Mouse (Mus musculus) limb, embryonic 11.5 days (tissue): ENCODE results near the gene Iqgap2. TPM values are rescaled to one million over a fixed set of nuclear protein-coding genes. Genes with fewer than 3 reads are reported as not detected.
A peak's percentile ranks its signal among the peaks of the same experiment; 100 is the strongest.

ENCODE experiments used
- ATAC-seq: fragments of 200-750 bp; cut with Nextera tagmentation; 2 replicates; pipeline ENCODE4 v1.8.0; 2017; ENCODE audit warnings: low read depth; ENCODE audit not compliant: insufficient number of reproducible peaks, low FRiP score, low TSS enrichment
- DNase-seq: peaks from one replicate; pipeline ENCODE4 v3.0.0-alpha.2; 2015; ENCODE audit warnings: low spot score
- H3K27ac ChIP-seq: fragments of 300-500 bp; sonication (generic); replicated peaks from 2 replicates; pipeline ENCODE4 v1.5.1; 2014; ENCODE audit warnings: low read depth, mild to moderate bottlenecking, low read length
- H3K27me3 ChIP-seq: fragments of 300-500 bp; sonication (generic); 2 replicates; pipeline ENCODE4 v1.6.1; 2014; ENCODE audit warnings: mild to moderate bottlenecking, low read length, mixed read lengths; ENCODE audit not compliant: control insufficient read depth, insufficient read depth
- H3K36me3 ChIP-seq: fragments of 300-500 bp; sonication (generic); 2 replicates; pipeline ENCODE4 v1.6.1; 2014; ENCODE audit warnings: mild to moderate bottlenecking, low read length, moderate library complexity, mixed read lengths; ENCODE audit not compliant: control insufficient read depth, insufficient read depth
- H3K4me1 ChIP-seq: fragments of 300-500 bp; sonication (generic); 2 replicates; pipeline ENCODE4 v1.6.1; 2014; ENCODE audit warnings: low read length, mixed read lengths; ENCODE audit not compliant: control insufficient read depth, insufficient read depth
- H3K4me2 ChIP-seq: fragments of 300-500 bp; sonication (generic); 2 replicates; pipeline ENCODE4 v1.6.1; 2014; ENCODE audit warnings: low read depth, mild to moderate bottlenecking, moderate library complexity; ENCODE audit not compliant: severe bottlenecking
- H3K4me3 ChIP-seq: fragments of 300-500 bp; sonication (generic); 2 replicates; pipeline ENCODE4 v1.5.1; 2014; ENCODE audit warnings: low read depth, low read length
- H3K9ac ChIP-seq: fragments of 300-500 bp; sonication (generic); 2 replicates; pipeline ENCODE4 v1.6.1; 2014; ENCODE audit warnings: mild to moderate bottlenecking, low read length
- H3K9me3 ChIP-seq: fragments of 300-500 bp; sonication (generic); 2 replicates; pipeline ENCODE4 v1.6.1; 2016; ENCODE audit warnings: low read length; ENCODE audit not compliant: control insufficient read depth
- WGBS: fragments of 180-500 bp; shearing (Covaris S2); extraction: QIAGEN DNeasy Blood & Tissue Kit; methylation state at CpG from one replicate; pipeline ENCODE4 v1.1.7; 2014; 5-methylcytosine and 5-hydroxymethylcytosine counted together
- polyA plus RNA-seq: library from polyadenylated mRNA; unstranded; fragments of >200 nt; fragmentation: Nextera tagmentation; extraction: Ambion mirVana; gene quantifications from 2 replicates; pipeline ENCODE4 v1.2.1, GENCODE M21; 2014

Gene Iqgap2
- polyA plus RNA-seq, 1 experiment from 2014 or later, result 15.3 TPM

- no peaks in the 10 kb centered on the region for H3K27me3 ChIP-seq
- H3K9me3 ChIP-seq, result no peaks in the 10 kb centered on the region
- 80% methylated on average over 4 of the region's 4 CpGs for WGBS
These were observed 238.0 kb downstream of the Iqgap2 start for GRCm38 (mm10) chr13:95653696-95654095.

GRCm38 (mm10) chr13:95651870-95652668, 239.7 kb downstream of the Iqgap2 start:
- ATAC-seq, result no peak
- Histone ChIP-seq H3K4me2 (no peak overlapping the region), H3K4me1 (peaks cover 7% of the 10 kb centered on the region), H3K4me3 (no peak overlapping the region), H3K9me3 (no peaks in the 10 kb centered on the region), H3K27me3 (no peaks in the 10 kb centered on the region), H3K36me3 (no peaks in the 10 kb centered on the region), H3K9ac (no peak overlapping the region), H3K27ac (no peak overlapping the region)
- no peak for DNase-seq
- WGBS, result 74% methylated on average over 7 of the region's 7 CpGs

More at GRCm38 (mm10) chr13:95653696-95654095, 238.0 kb downstream of the Iqgap2 start:
- no peak for DNase-seq
- Histone ChIP-seq H3K9ac (no peak overlapping the region), H3K4me1 (peaks cover 3% of the 10 kb centered on the region; the same call in 1 of the 2 replicates), H3K4me2 (no peak overlapping the region), H3K27ac (no peak overlapping the region), H3K4me3 (no peak overlapping the region), H3K36me3 (no peaks in the 10 kb centered on the region)
- ATAC-seq, result no peak

DNA sequence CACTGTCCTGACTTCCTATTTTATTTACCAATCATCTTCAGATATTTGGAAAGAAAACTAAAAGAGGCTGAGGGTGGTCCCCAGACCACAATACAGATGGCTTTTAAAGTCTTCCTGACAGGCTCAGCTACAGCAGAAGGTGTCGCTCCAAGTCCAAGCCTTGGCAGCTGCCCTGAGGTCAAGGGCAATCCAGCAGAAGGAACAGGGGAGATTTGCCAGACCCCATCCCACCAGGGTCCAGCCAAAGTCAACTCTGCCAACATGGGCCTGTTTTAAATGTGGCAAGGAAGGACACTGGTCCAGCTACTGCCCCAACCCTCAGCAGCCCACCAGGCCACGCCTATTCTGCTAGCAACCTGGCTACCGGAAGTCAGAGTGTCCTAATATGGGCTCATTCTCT, 241.8 kb downstream of the Iqgap2 start:
- Histone ChIP-seq H3K27ac (no peak overlapping the region), H3K9me3 (no peaks in the 10 kb centered on the region), H3K9ac (no peak overlapping the region), H3K4me1 (peaks cover 10% of the 10 kb centered on the region; the same call in 1 of the 2 replicates), H3K36me3 (0 out of 2 replicates have a peak, but pooled peaks cover 3% of the 10 kb centered on the region), H3K27me3 (no peaks in the 10 kb centered on the region), H3K4me3 (no peak overlapping the region), H3K4me2 (no peak overlapping the region)
- ATAC-seq (no peak), DNase-seq (no peak)
- WGBS, result 88% methylated on average over 3 of the region's 3 CpGs

GRCm38 (mm10) chr13:95647248-95647647, 244.5 kb downstream of the Iqgap2 start:
- H3K9me3 ChIP-seq, result no peaks in the 10 kb centered on the region
- peak overlapping the region; percentile 63; the same call in 1 of the 2 replicates for H3K27ac ChIP-seq
- 14% methylated on average over 4 of the region's 4 CpGs for WGBS
- H3K4me2 ChIP-seq, result no peak overlapping the region
- ATAC-seq (0 out of 2 replicates have a peak, but pooled peaks have one; percentile 22), DNase-seq (peak; percentile 54)
- no peak overlapping the region for H3K4me3 ChIP-seq
- 0 out of 2 replicates have a peak, but pooled peaks cover 3% of the 10 kb centered on the region for H3K36me3 ChIP-seq
- H3K9ac ChIP-seq, result no peak overlapping the region
- peaks cover 12% of the 10 kb centered on the region; the same call in 1 of the 2 replicates for H3K4me1 ChIP-seq
- H3K27me3 ChIP-seq, result no peaks in the 10 kb centered on the region

- ATAC-seq (peak; percentile 5; the same call in 1 of the 2 replicates), DNase-seq (peak; percentile 51)
- 15% methylated on average over 9 of the region's 9 CpGs for WGBS
- Histone ChIP-seq H3K4me1 (peaks cover 12% of the 10 kb centered on the region; the same call in 1 of the 2 replicates), H3K27me3 (no peaks in the 10 kb centered on the region), H3K9me3 (no peaks in the 10 kb centered on the region), H3K9ac (no peak overlapping the region), H3K27ac (peak overlapping the region; percentile 63; the same call in 1 of the 2 replicates), H3K36me3 (0 out of 2 replicates have a peak, but pooled peaks cover 3% of the 10 kb centered on the region), H3K4me3 (no peak overlapping the region), H3K4me2 (no peak overlapping the region)
These were observed 245.0 kb downstream of the Iqgap2 start for GRCm38 (mm10) chr13:95646687-95647111.

- Histone ChIP-seq H3K4me2 (no peak overlapping the region), H3K4me1 (peaks cover 16% of the 10 kb centered on the region), H3K4me3 (no peak overlapping the region), H3K27me3 (no peaks in the 10 kb centered on the region), H3K9ac (no peak overlapping the region), H3K9me3 (no peaks in the 10 kb centered on the region), H3K36me3 (0 out of 2 replicates have a peak, but pooled peaks cover 3% of the 10 kb centered on the region), H3K27ac (no peak overlapping the region)
- DNase-seq (no peak), ATAC-seq (no peak)
- WGBS, result 30% methylated on average over 7 of the region's 7 CpGs
These were observed 248.0 kb downstream of the Iqgap2 start for GRCm38 (mm10) chr13:95643740-95644139.

DNA sequence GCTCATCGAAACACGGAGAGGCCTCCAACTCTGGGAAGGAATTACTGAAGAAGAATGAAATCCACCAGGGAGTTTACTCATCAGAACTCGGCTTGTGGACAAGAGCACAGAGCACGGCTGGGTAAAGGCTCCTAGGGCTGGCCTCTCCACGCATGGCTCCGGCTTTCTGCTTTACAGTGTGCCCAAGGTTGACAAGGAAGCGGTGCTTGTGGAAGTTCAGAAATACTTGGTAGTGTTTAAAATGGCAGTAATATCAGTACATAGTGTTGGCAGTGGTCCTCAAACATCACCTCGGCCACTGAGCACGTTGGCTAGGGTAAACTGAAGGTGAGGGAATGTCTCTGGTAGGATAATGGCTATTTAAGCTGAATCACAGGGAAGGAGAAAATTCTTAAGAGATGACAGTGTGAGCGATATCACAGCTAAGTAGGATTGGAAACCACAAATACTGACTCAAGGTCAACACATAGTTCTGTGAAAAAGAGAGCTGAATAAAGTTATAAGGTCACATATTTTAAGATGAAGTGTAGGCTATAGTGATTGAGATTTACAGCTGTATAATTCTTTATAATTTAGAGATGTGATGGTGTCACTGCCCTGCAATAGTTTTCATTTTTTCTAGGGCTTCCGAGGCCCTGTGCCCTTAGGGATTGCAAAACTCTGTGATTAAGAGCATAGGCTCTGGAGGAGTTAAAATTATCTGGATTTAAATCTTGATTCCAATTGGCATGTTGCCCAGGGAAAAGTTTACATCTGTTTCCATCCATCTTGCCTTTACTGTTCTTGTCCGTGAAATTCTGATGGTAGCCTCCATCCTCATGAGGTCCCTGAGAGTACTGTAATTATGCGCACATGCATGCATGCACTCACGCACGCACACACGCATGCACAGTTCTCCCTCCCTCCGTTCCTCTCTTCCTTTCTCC, 250.4 kb downstream of the Iqgap2 start:
- no peaks in the 10 kb centered on the region for H3K27me3 ChIP-seq
- DNase-seq, result no peak
- H3K4me3 ChIP-seq, result no peak overlapping the region
- H3K9me3 ChIP-seq, result no peaks in the 10 kb centered on the region
- H3K4me1 ChIP-seq, result peaks cover 7% of the 10 kb centered on the region; the same call in 1 of the 2 replicates
- ATAC-seq, result no peak
- no peak overlapping the region for H3K4me2 ChIP-seq
- 92% methylated on average over 17 of the region's 17 CpGs for WGBS
- no peak overlapping the region for H3K27ac ChIP-seq
- H3K36me3 ChIP-seq, result 0 out of 2 replicates have a peak, but pooled peaks cover 3% of the 10 kb centered on the region
- H3K9ac ChIP-seq, result no peak overlapping the region

- no peak overlapping the region for H3K9ac ChIP-seq
- DNase-seq, result no peak
- no peak for ATAC-seq
These were observed 251.3 kb downstream of the Iqgap2 start for GRCm38 (mm10) chr13:95640408-95640807.

More at GRCm38 (mm10) chr13:95640408-95640807, 251.3 kb downstream of the Iqgap2 start:
- Histone ChIP-seq H3K4me1 (peaks cover 7% of the 10 kb centered on the region; the same call in 1 of the 2 replicates), H3K27ac (no peak overlapping the region), H3K4me3 (no peak overlapping the region), H3K9me3 (no peaks in the 10 kb centered on the region), H3K4me2 (no peak overlapping the region), H3K36me3 (no peaks in the 10 kb centered on the region), H3K27me3 (no peaks in the 10 kb centered on the region)
- WGBS, result 94% methylated on average over 1 of the region's 1 CpGs
